Mouse (Mus musculus) limb, embryonic 14.5 days (tissue): ENCODE measurements around the gene Nek5. TPM values are rescaled to one million over a fixed set of nuclear protein-coding genes. Genes with fewer than 3 reads are reported as not detected.

Source experiments
- ATAC-seq: fragments of 200-750 bp; cut with Nextera tagmentation; 2 replicates; pipeline ENCODE4 v1.8.0; 2017; ENCODE audit warnings: low read depth, moderate number of reproducible peaks, moderate TSS enrichment; ENCODE audit not compliant: low FRiP score
- DNase-seq: peaks from one replicate; pipeline ENCODE4 v3.0.0-alpha.2; 2015; ENCODE audit warnings: low spot score
- H3K27ac ChIP-seq: fragments of 300-500 bp; sonication (generic); replicated peaks from 2 replicates; pipeline ENCODE4 v1.5.1; 2014; ENCODE audit warnings: low read depth, mild to moderate bottlenecking, low read length, moderate library complexity, mixed read lengths
- H3K27me3 ChIP-seq: fragments of 300-500 bp; sonication (generic); 2 replicates; pipeline ENCODE4 v1.6.1; 2014; ENCODE audit warnings: low read length, mixed read lengths; ENCODE audit not compliant: control insufficient read depth, insufficient read depth
- H3K36me3 ChIP-seq: fragments of 300-500 bp; sonication (generic); 2 replicates; pipeline ENCODE4 v1.6.1; 2014; ENCODE audit warnings: mild to moderate bottlenecking, low read length, moderate library complexity, mixed read lengths; ENCODE audit not compliant: control insufficient read depth, insufficient read depth
- H3K4me1 ChIP-seq: fragments of 300-500 bp; sonication (generic); 2 replicates; pipeline ENCODE4 v1.6.1; 2014; ENCODE audit warnings: antibody characterized with exemption, low read length, mixed read lengths; ENCODE audit not compliant: control insufficient read depth, insufficient read depth
- H3K4me2 ChIP-seq: fragments of 300-500 bp; sonication (generic); replicated peaks from 2 replicates; pipeline ENCODE4 v1.6.1; 2014; ENCODE audit warnings: low read depth, mild to moderate bottlenecking, low read length, moderate library complexity; ENCODE audit not compliant: severe bottlenecking
- H3K4me3 ChIP-seq: fragments of 300-500 bp; sonication (generic); replicated peaks from 2 replicates; pipeline ENCODE4 v1.5.1; 2014; ENCODE audit warnings: low read length
- H3K9ac ChIP-seq: fragments of 300-500 bp; sonication (generic); 2 replicates; pipeline ENCODE4 v1.6.1; 2014; ENCODE audit warnings: mild to moderate bottlenecking, low read depth, low read length, moderate library complexity; ENCODE audit not compliant: severe bottlenecking
- H3K9me3 ChIP-seq: fragments of 300-500 bp; sonication (generic); 2 replicates; pipeline ENCODE4 v1.6.1; 2016; ENCODE audit warnings: low read length; ENCODE audit not compliant: control insufficient read depth
- POLR2A ChIP-seq: fragments of 200-500 bp; IDR thresholded peaks from 2 replicates; pipeline ENCODE4 v1.8.0; 2012; ENCODE audit warnings: inconsistent platforms, mild to moderate bottlenecking, moderate library complexity, borderline replicate concordance; ENCODE audit not compliant: insufficient read depth, insufficient read length; ENCODE audit errors: extremely low read depth
- WGBS: fragments of 180-500 bp; shearing (Covaris S2); extraction: QIAGEN DNeasy Blood & Tissue Kit; methylation state at CpG from one replicate; pipeline ENCODE4 v1.1.7; 2014; 5-methylcytosine and 5-hydroxymethylcytosine counted together
- polyA plus RNA-seq, 2 experiments: library from polyadenylated mRNA; depleted of rRNA in 1 of 2; stranded (reverse) in 1 of 2; unstranded in 1 of 2; fragments of >200 nt; fragmentation: Nextera tagmentation in 1 of 2; extraction: Ambion mirVana in 1 of 2; gene quantifications; 2 replicates each; pipeline versions ENCODE4 v1.2.1 to v1.2.3; 2012 to 2014

Nek5 gene
- polyA plus RNA-seq, 2 experiments, result 0.15 to 0.26 TPM

DNA sequence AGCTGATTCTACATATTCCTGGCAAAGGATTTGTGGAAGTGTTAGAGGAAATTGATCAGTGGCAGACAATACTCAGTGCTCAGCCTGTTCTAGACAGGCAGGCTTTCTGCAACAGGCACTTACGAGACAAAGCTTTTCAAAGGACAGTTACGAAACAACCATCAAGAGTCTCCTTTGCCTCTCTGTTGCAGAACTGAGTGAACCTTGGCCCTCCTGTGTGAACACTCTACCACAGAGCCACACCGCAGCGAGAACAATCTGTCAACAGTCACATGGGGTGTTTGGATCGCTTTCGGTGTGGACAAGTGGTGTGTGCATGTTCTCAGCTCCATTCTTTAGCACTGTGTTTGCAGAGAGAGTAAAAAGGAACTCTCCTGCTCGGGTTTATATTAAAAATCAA is 87.8 kb downstream of the Nek5 start:
- no peak for DNase-seq
- Histone ChIP-seq H3K27me3 (no peaks in the 10 kb centered on the region), H3K4me1 (no peaks in the 10 kb centered on the region), H3K27ac (no peak overlapping the region), H3K9ac (no peak overlapping the region), H3K9me3 (no peaks in the 10 kb centered on the region), H3K4me2 (no peak overlapping the region), H3K36me3 (no peaks in the 10 kb centered on the region), H3K4me3 (no peak overlapping the region)
- WGBS, result 81% methylated on average over 7 of the region's 7 CpGs
- ATAC-seq, result no peak
- TF ChIP-seq POLR2A, result no peak

DNA sequence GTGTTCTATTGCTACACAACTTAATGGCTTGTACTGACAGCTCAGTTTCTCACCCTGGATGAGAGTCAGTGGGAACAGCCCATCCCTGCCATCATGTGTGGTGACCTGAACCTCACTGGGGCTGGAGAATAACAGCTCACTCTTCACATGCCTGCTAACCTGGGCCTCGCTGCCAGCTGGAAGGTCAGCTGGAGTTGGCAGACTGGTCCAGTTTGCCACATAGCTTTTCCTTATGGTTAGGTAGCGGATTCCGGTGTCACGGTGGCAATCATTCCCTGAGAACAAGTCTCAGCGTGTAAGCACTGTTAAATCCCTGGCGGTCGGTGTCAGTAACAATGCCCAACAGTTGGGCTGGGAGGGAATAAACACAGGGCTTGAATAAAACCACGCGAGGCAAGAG is 88.7 kb downstream of the Nek5 start:
- Histone ChIP-seq H3K9me3 (no peaks in the 10 kb centered on the region), H3K4me2 (no peak overlapping the region), H3K36me3 (no peaks in the 10 kb centered on the region), H3K4me3 (no peak overlapping the region), H3K4me1 (no peaks in the 10 kb centered on the region), H3K9ac (no peak overlapping the region), H3K27ac (no peak overlapping the region), H3K27me3 (no peaks in the 10 kb centered on the region)
- DNase-seq (no peak), ATAC-seq (no peak)
- WGBS, result 90% methylated on average over 9 of the region's 9 CpGs
- TF ChIP-seq POLR2A, result no peak

DNA sequence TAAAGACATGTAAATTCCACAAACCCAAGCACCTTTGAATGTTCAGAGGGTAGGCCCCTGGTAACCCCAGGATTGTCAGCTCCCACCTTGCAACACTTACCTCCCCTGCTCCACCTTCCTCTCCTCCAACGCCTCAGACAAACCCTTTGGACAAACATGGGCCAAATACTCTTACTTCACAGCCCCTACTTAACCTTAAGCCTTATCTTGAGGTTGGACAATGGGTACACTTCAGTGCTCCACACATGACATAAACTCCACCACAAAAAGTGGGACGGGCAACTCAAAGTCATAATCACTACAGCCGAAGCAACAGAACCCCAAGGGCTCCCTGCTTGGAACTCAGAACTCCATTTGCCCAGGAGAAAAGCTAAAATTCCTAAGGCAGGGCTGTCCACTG is 93.9 kb downstream of the Nek5 start:
- 88% methylated on average over 3 of the region's 3 CpGs for WGBS
- Histone ChIP-seq H3K27me3 (no peaks in the 10 kb centered on the region), H3K9ac (no peak overlapping the region), H3K4me1 (no peaks in the 10 kb centered on the region), H3K27ac (no peak overlapping the region), H3K4me2 (no peak overlapping the region), H3K36me3 (no peaks in the 10 kb centered on the region), H3K9me3 (no peaks in the 10 kb centered on the region), H3K4me3 (no peak overlapping the region)
- TF ChIP-seq POLR2A, result no peak
- DNase-seq, result no peak
- no peak for ATAC-seq

- H3K27me3 ChIP-seq, result no peaks in the 10 kb centered on the region
- H3K36me3 ChIP-seq, result no peaks in the 10 kb centered on the region
- TF ChIP-seq POLR2A, result no peak
- 84% methylated on average over 3 of the region's 3 CpGs for WGBS
- H3K9me3 ChIP-seq, result no peaks in the 10 kb centered on the region
- ATAC-seq (no peak), DNase-seq (no peak)
- no peaks in the 10 kb centered on the region for H3K4me1 ChIP-seq
- H3K9ac ChIP-seq, result no peak overlapping the region
- no peak overlapping the region for H3K4me3 ChIP-seq
- H3K27ac ChIP-seq, result no peak overlapping the region
- H3K4me2 ChIP-seq, result no peak overlapping the region
Observed at GRCm38 (mm10) chr8:22028973-22029372, 95.9 kb downstream of the Nek5 start.

GRCm38 (mm10) chr8:22025241-22025640 is 99.6 kb downstream of the Nek5 start:
- H3K4me2 ChIP-seq, result no peak overlapping the region
- ATAC-seq, result no peak
- 66% methylated on average over 4 of the region's 4 CpGs for WGBS

More at GRCm38 (mm10) chr8:22025241-22025640, 99.6 kb downstream of the Nek5 start:
- Histone ChIP-seq H3K27ac (no peak overlapping the region), H3K4me3 (no peak overlapping the region), H3K9ac (no peak overlapping the region), H3K9me3 (no peaks in the 10 kb centered on the region), H3K36me3 (no peaks in the 10 kb centered on the region), H3K27me3 (no peaks in the 10 kb centered on the region), H3K4me1 (no peaks in the 10 kb centered on the region)
- TF ChIP-seq POLR2A, result no peak
- DNase-seq, result no peak

Other genes with a start within 250 kb of the Nek5 start
- gene Defb9, start 239.6 kb downstream of the Nek5 start, polyA plus RNA-seq (2012; rRNA removed), result not detected in 2 replicates
- not detected in 2 replicates for gene Defb9, start 239.6 kb downstream of the Nek5 start, polyA plus RNA-seq (2014; fragmentation: Nextera tagmentation; extraction: Ambion mirVana)
- gene Defb11, start 218.6 kb downstream of the Nek5 start, polyA plus RNA-seq (2012; rRNA removed), result not detected in 2 replicates
- not detected in 2 replicates for gene Defb11, start 218.6 kb downstream of the Nek5 start, polyA plus RNA-seq (2014; fragmentation: Nextera tagmentation; extraction: Ambion mirVana)
- not detected in 2 replicates for gene Defb15, start 192.3 kb downstream of the Nek5 start, polyA plus RNA-seq (2012; rRNA removed)
- gene Defb15, start 192.3 kb downstream of the Nek5 start, polyA plus RNA-seq (2014; fragmentation: Nextera tagmentation; extraction: Ambion mirVana), result not detected in 2 replicates
- not detected in 2 replicates for gene Defb35, start 186.7 kb downstream of the Nek5 start, polyA plus RNA-seq (2012; rRNA removed)
- gene Defb35, start 186.7 kb downstream of the Nek5 start, polyA plus RNA-seq (2014; fragmentation: Nextera tagmentation; extraction: Ambion mirVana), result not detected in 2 replicates
- not detected in 2 replicates for gene Defb13, start 178.3 kb downstream of the Nek5 start, polyA plus RNA-seq (2012; rRNA removed)
- gene Defb13, start 178.3 kb downstream of the Nek5 start, polyA plus RNA-seq (2014; fragmentation: Nextera tagmentation; extraction: Ambion mirVana), result not detected in 2 replicates
- gene Fam90a1a, start 166.3 kb downstream of the Nek5 start, polyA plus RNA-seq (2012; rRNA removed), result not detected in 2 replicates
- not detected in 2 replicates for gene Fam90a1a, start 166.3 kb downstream of the Nek5 start, polyA plus RNA-seq (2014; fragmentation: Nextera tagmentation; extraction: Ambion mirVana)
- not detected in 2 replicates for gene Ccdc70, start 155.3 kb downstream of the Nek5 start, polyA plus RNA-seq (2012; rRNA removed)
- gene Ccdc70, start 155.3 kb downstream of the Nek5 start, polyA plus RNA-seq (2014; fragmentation: Nextera tagmentation; extraction: Ambion mirVana), result not detected in 2 replicates
- gene Atp7b, start 64.7 kb downstream of the Nek5 start, polyA plus RNA-seq (2012; rRNA removed), result 0.63 TPM in 2 replicates
- gene Atp7b, start 64.7 kb downstream of the Nek5 start, polyA plus RNA-seq (2014; fragmentation: Nextera tagmentation; extraction: Ambion mirVana), result 0.29 and 0.37 TPM in 2 replicates
- 11.3 and 13.6 TPM in 2 replicates for gene Alg11, start 64.3 kb downstream of the Nek5 start, polyA plus RNA-seq (2012; rRNA removed)
- gene Alg11, start 64.3 kb downstream of the Nek5 start, polyA plus RNA-seq (2014; fragmentation: Nextera tagmentation; extraction: Ambion mirVana), result 23.4 and 27.6 TPM in 2 replicates
- gene Nek3, start 41.4 kb upstream of the Nek5 start, polyA plus RNA-seq (2012; rRNA removed), result 4.3 and 6.1 TPM in 2 replicates
- gene Nek3, start 41.4 kb upstream of the Nek5 start, polyA plus RNA-seq (2014; fragmentation: Nextera tagmentation; extraction: Ambion mirVana), result 4.0 and 4.9 TPM in 2 replicates
- 30.6 and 36.7 TPM in 2 replicates for gene Ckap2, start 60.8 kb upstream of the Nek5 start, polyA plus RNA-seq (2012; rRNA removed)
- 40.3 and 43.0 TPM in 2 replicates for gene Ckap2, start 60.8 kb upstream of the Nek5 start, polyA plus RNA-seq (2014; fragmentation: Nextera tagmentation; extraction: Ambion mirVana)
- gene Vps36, start 67.8 kb upstream of the Nek5 start, polyA plus RNA-seq (2012; rRNA removed), result 18.1 and 21.6 TPM in 2 replicates
- gene Vps36, start 67.8 kb upstream of the Nek5 start, polyA plus RNA-seq (2014; fragmentation: Nextera tagmentation; extraction: Ambion mirVana), result 32.5 and 33.3 TPM in 2 replicates
- gene Thsd1, start 102.3 kb upstream of the Nek5 start, polyA plus RNA-seq (2012; rRNA removed), result 10.6 and 11.0 TPM in 2 replicates
- 12.9 and 13.8 TPM in 2 replicates for gene Thsd1, start 102.3 kb upstream of the Nek5 start, polyA plus RNA-seq (2014; fragmentation: Nextera tagmentation; extraction: Ambion mirVana)
- gene Tpte, start 158.4 kb upstream of the Nek5 start, polyA plus RNA-seq (2012; rRNA removed), result not detected in 2 replicates
- gene Tpte, start 158.4 kb upstream of the Nek5 start, polyA plus RNA-seq (2014; fragmentation: Nextera tagmentation; extraction: Ambion mirVana), result 0.07 TPM in 1 of 2 replicates, not detected in the other